16 mouse cellular contexts compared by ENCODE assay signal in the genomic region with DNA sequence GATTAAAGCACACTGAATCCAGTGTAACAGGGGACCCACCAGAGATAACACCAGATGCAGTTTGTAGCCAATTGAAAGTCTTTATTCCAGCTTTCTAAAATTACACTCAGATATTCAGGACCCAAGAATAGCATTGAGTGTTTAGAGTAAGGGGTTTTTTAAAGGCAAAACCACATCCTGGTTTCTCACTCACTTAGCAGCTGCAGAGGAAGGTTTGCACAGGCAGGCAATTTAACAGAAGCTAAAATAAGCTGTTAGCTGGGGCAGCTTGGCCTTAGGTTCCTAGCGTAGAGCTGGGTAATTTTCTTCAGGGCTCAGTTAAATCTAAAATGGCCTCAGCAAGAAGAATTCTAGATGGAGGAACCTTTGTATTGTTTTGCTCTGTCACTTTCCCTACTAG. TPM values are rescaled to one million over a fixed set of nuclear protein-coding genes. Genes with fewer than 3 reads are reported as not detected.
DNase-seq lines count a peak whose midpoint lies in the region; ATAC-seq and TF ChIP-seq lines count a peak whose summit lies in the region.
"Had no signal": no experiment of that assay in that cellular context is flagged by ENCODE, and none has a peak within 500 bp of the region (broad histone marks: within the 10 kb centered on the region; RNA-seq: fewer than 3 reads in every experiment).

No protein-coding gene starts in this region.

- ATAC-seq in activated CD4-positive, CD25-positive, alpha-beta regulatory T cell, adult 4 months: peak; percentile 94
- ATAC-seq in hindbrain, embryonic 13.5 days (ENCODE audit: low FRiP score): no peak
- ATAC-seq: hindbrain, postnatal 0 days; Patski had no signal

- no peak overlapping the region for H3K4me3 ChIP-seq in heart, embryonic 10.5 days
- no peak overlapping the region for H3K4me3 ChIP-seq in spleen, adult 2 months (ENCODE audit: extremely low read depth, insufficient read depth, insufficient read length)
- H3K4me3 ChIP-seq in small intestine, adult 2 months (ENCODE audit: low read depth, low read length): no peak overlapping the region
- no peak overlapping the region for H3K4me3 ChIP-seq in hindbrain, embryonic 13.5 days
- H3K4me3 ChIP-seq: limb, embryonic 10.5 days; midbrain, embryonic 12.5 days had no signal

- peak; percentile 91 for DNase-seq in heart, adult 11 months
- no peak for DNase-seq in heart, embryonic 10.5 days (ENCODE audit: low spot score)
- DNase-seq in spleen, adult 2 months (ENCODE audit: low read depth in 1 of 2, low spot score in 2 of 2): peak in 1 of 2 experiments; percentile 53
- DNase-seq in spleen, adult 12 weeks (ENCODE audit: low spot score): no peak
- DNase-seq in gastrocnemius, adult 8-10 months (ENCODE audit: low spot score in 2 of 2): no peak
- DNase-seq: cerebellum, adult 2 months; embryo, embryonic 11 days; lung, postnatal 10 days had no signal

- H3K4me1 ChIP-seq in heart, embryonic 10.5 days: peaks cover 31% of the 10 kb centered on the region
- peaks cover 50% of the 10 kb centered on the region for H3K4me1 ChIP-seq in spleen, adult 2 months (ENCODE audit: control insufficient read depth, insufficient read depth, insufficient read length)
- H3K4me1 ChIP-seq in small intestine, adult 2 months (ENCODE audit: control insufficient read depth, insufficient read depth, insufficient read length, low read length): peaks cover 13% of the 10 kb centered on the region; the same call in 1 of the 2 replicates
- H3K4me1 ChIP-seq in hindbrain, embryonic 13.5 days (replicated peaks): 0 out of 2 replicates have a peak, but pooled peaks cover 8% of the 10 kb centered on the region
- H3K4me1 ChIP-seq: midbrain, embryonic 12.5 days had no signal

- no peak overlapping the region for H3K27ac ChIP-seq in heart, embryonic 10.5 days
- H3K27ac ChIP-seq in spleen, adult 2 months (ENCODE audit: insufficient read depth, low read length): peak overlapping the region; percentile 77
- peak overlapping the region; percentile 29; the same call in 1 of the 2 replicates for H3K27ac ChIP-seq in small intestine, adult 2 months (ENCODE audit: insufficient read depth, low read depth, low read length)
- no peak overlapping the region for H3K27ac ChIP-seq in hindbrain, embryonic 13.5 days
- H3K27ac ChIP-seq: hindbrain, postnatal 0 days; limb, embryonic 10.5 days; liver, embryonic 14.5 days; midbrain, embryonic 12.5 days had no signal

- H3K9ac ChIP-seq in hindbrain, embryonic 13.5 days: no peak overlapping the region
- H3K9ac ChIP-seq: liver, embryonic 14.5 days; midbrain, embryonic 12.5 days had no signal

- no peak for TF ChIP-seq POLR2A in spleen, adult 2 months (IDR thresholded peaks at IDR 0.05; ENCODE audit: low read depth, low read length)
- no peak for TF ChIP-seq POLR2A in small intestine, adult 2 months (IDR thresholded peaks at IDR 0.05; ENCODE audit: low read depth, low read length)

- TF ChIP-seq CTCF in spleen, adult 2 months (IDR thresholded peaks at IDR 0.05; ENCODE audit: extremely low read depth, insufficient read depth, insufficient read length, insufficient replicate concordance): no peak
- no peak for TF ChIP-seq CTCF in small intestine, adult 2 months (IDR thresholded peaks at IDR 0.05; ENCODE audit: extremely low read depth, insufficient read length, insufficient replicate concordance, low read depth, low read length)

- 72% methylated on average over 1 of the region's 1 CpGs for WGBS in heart, embryonic 10.5 days
- WGBS in spleen, adult 2 months: 16% methylated on average over 1 of the region's 1 CpGs
- WGBS in small intestine, adult 2 months: 83% methylated on average over 1 of the region's 1 CpGs
- WGBS in hindbrain, embryonic 13.5 days: 94% methylated on average over 1 of the region's 1 CpGs

- H3K9me3 ChIP-seq in heart, embryonic 10.5 days: no peaks in the 10 kb centered on the region
- no peaks in the 10 kb centered on the region for H3K9me3 ChIP-seq in hindbrain, embryonic 13.5 days
- H3K9me3 ChIP-seq: limb, embryonic 10.5 days; midbrain, embryonic 12.5 days had no signal

- H3K36me3 ChIP-seq in heart, embryonic 10.5 days: no peaks in the 10 kb centered on the region
- no peaks in the 10 kb centered on the region for H3K36me3 ChIP-seq in spleen, adult 2 months (ENCODE audit: control insufficient read depth, insufficient read depth, low read length)
- H3K36me3 ChIP-seq in small intestine, adult 2 months (ENCODE audit: control insufficient read depth, insufficient read depth, low read length): no peaks in the 10 kb centered on the region
- no peaks in the 10 kb centered on the region for H3K36me3 ChIP-seq in hindbrain, embryonic 13.5 days
- H3K36me3 ChIP-seq: limb, embryonic 10.5 days; midbrain, embryonic 12.5 days had no signal

- no peaks in the 10 kb centered on the region for H3K27me3 ChIP-seq in heart, embryonic 10.5 days (ENCODE audit: insufficient read depth, poor library complexity, severe bottlenecking)
- H3K27me3 ChIP-seq in spleen, adult 2 months (ENCODE audit: control insufficient read depth, insufficient read depth, low read length): no peaks in the 10 kb centered on the region
- no peaks in the 10 kb centered on the region for H3K27me3 ChIP-seq in small intestine, adult 2 months (ENCODE audit: control insufficient read depth, insufficient read depth, low read length)
- no peaks in the 10 kb centered on the region for H3K27me3 ChIP-seq in hindbrain, embryonic 13.5 days
- H3K27me3 ChIP-seq: midbrain, embryonic 12.5 days; Patski had no signal

- no peak overlapping the region for H3K4me2 ChIP-seq in hindbrain, embryonic 13.5 days
- H3K4me2 ChIP-seq: midbrain, embryonic 12.5 days had no signal

RNA-seq across cellular contexts. Expression of a gene that starts 13.6 kb away (rescaled TPM):
- polyA plus RNA-seq in heart, embryonic 10.5 days (2016; fragmentation: Nextera tagmentation; extraction: Ambion mirVana): 26.6 and 31.6 TPM in 2 replicates
- polyA plus RNA-seq in spleen, adult 2 months (2012; rRNA removed): 62.4 and 69.4 TPM in 2 replicates
- polyA plus RNA-seq in activated CD4-positive, CD25-positive, alpha-beta regulatory T cell, adult 4 months (2017; shearing (Covaris generic)): 10 to 100 TPM; 30.4 to 31.9 TPM
- 21.5 and 47.1 TPM in 2 replicates for polyA plus RNA-seq in small intestine, adult 2 months (2012; rRNA removed)
- polyA plus RNA-seq in hindbrain, embryonic 13.5 days (2015; fragmentation: Nextera tagmentation; extraction: Ambion mirVana): 42.7 and 44.7 TPM in 2 replicates
- 10 to 100 TPM; 23.4 to 30.2 (median 28.0) TPM for total RNA-seq in gastrocnemius, adult 8-10 months (2022)

Comparison
In these comparisons a context has a peak if more than half of its experiments do, and no peak if none do; other contexts are left out.
1. H3K27ac ChIP-seq: peak in spleen, adult 2 months (single experiment) and small intestine, adult 2 months (single experiment); none in heart, embryonic 10.5 days (single experiment) and hindbrain, embryonic 13.5 days (single experiment).